Mouse (Mus musculus) CD4-positive, CD25-positive, alpha-beta regulatory T cell, adult 2 months (primary cell): ENCODE data around the gene Lhx4.

Experiments used
- DNase-seq: peaks from one replicate; pipeline ENCODE4 v3.0.0-alpha.2; 2012; ENCODE audit warnings: low read depth, low spot score

Lhx4 gene

GRCm38 (mm10) chr1:155703191-155703680 is 48.2 kb downstream of the Lhx4 start:
- no peak for DNase-seq

GRCm38 (mm10) chr1:155700886-155701285 is 50.6 kb downstream of the Lhx4 start:
- DNase-seq, result no peak

GRCm38 (mm10) chr1:155698373-155699159 is 52.9 kb downstream of the Lhx4 start:
- no peak for DNase-seq

- no peak for DNase-seq
These were observed 58.0 kb downstream of the Lhx4 start for GRCm38 (mm10) chr1:155693443-155693842.

GRCm38 (mm10) chr1:155693026-155693425 is 58.5 kb downstream of the Lhx4 start:
- no peak for DNase-seq

- no peak for DNase-seq
These were observed 59.3 kb downstream of the Lhx4 start for GRCm38 (mm10) chr1:155692230-155692629.

- DNase-seq, result no peak
These were observed 61.9 kb downstream of the Lhx4 start for GRCm38 (mm10) chr1:155689558-155689957.

GRCm38 (mm10) chr1:155689141-155689540 is 62.3 kb downstream of the Lhx4 start:
- no peak for DNase-seq

- DNase-seq, result no peak
These were observed 64.7 kb downstream of the Lhx4 start for GRCm38 (mm10) chr1:155686816-155687215.

- no peak for DNase-seq
These were observed 70.2 kb downstream of the Lhx4 start for GRCm38 (mm10) chr1:155681116-155681799.

- DNase-seq, result no peak
These were observed 75.9 kb downstream of the Lhx4 start for GRCm38 (mm10) chr1:155675570-155675969.

GRCm38 (mm10) chr1:155663994-155664393 is 87.5 kb downstream of the Lhx4 start:
- DNase-seq, result no peak

- DNase-seq, result no peak
These were observed 95.2 kb downstream of the Lhx4 start for GRCm38 (mm10) chr1:155656321-155656720.

- no peak for DNase-seq
These were observed 96.5 kb downstream of the Lhx4 start for GRCm38 (mm10) chr1:155654961-155655360.

GRCm38 (mm10) chr1:155650121-155650846 is 101.2 kb downstream of the Lhx4 start:
- DNase-seq, result no peak
